Mouse (Mus musculus): ENCODE data around the gene Olfr301.

Olfr301 gene

GRCm38 (mm10) chr7:86403546-86403945, at the start of gene Olfr301:
Gene Olfr301 (plus strand): TSS chr7:86403846.
- no peak for DNase-seq

DNA sequence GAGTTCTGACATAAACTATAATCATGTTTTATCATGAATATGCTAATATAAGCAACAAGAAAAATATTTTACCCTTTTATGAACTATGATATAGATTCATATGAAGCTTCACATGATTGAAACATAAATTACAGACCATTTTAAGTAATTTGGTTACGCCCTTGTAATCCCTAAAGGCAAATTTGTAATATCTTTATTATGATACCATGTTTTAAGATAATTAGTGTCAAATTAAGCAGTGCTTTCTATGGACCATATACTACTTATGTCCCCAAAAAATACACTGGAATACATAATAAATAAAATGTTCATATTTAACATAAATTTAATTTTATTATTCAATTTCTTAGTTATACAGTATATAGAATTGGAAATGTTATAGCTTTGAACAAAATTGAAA, 36.8 kb upstream of the Olfr301 start, which contains the start of gene Olfr305:
Gene Olfr305, minus strand, starts transcription at position 101 of the 400 bp plus-strand sequence.
- no peak for DNase-seq

GRCm38 (mm10) chr7:86385769-86386168, 17.9 kb upstream of the Olfr301 start:
- DNase-seq: no peak

DNA sequence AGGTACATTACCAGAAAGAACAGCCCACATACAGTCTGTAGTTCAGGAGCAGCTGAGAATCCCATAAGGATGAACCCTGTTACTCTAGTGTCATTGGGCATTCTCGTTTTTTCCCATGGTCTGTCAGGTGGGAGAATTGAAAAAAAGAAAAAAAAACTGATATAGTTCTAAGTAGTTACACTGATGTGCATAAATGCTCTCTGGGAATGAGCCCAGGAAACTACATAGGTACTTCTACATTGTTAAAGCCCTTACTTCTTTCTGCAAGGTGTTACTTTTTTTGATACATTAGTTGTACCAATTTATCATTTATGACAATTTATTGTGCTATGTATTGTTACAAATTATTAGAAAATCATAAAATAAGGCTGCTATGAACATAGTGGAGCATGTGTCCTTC, 17.1 kb upstream of the Olfr301 start, which contains the start of gene Olfr304:
Gene Olfr304, minus strand, starts transcription at position 101 of the 400 bp plus-strand sequence.
- no peak for DNase-seq

DNA sequence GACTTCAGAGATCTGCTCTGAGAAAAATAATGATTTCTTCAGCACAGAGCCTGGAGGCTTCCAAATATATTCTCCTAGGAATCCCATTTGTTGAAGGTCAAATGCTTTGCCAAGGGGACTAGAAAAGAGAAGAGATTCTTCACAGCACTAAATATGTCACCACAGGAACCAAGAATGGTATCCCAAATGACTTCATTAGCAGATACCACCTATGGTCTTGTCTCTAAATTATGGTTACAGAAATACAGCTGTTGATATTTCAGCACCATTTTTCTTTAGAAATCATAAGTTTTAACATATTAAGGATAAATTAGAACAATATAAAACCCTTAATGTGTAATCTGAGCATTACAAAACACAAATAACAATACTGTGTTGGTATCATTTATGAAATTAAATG, 6.0 kb upstream of the Olfr301 start, which contains the start of gene Olfr303:
Gene Olfr303, minus strand, starts transcription at position 101 of the 400 bp plus-strand sequence.
- no peak for DNase-seq

GRCm38 (mm10) chr7:86459621-86460020, 56.0 kb downstream of the Olfr301 start, which contains the start of gene Olfr299:
Gene Olfr299 (plus strand): TSS chr7:86459921.
- no peak for DNase-seq

Data from retina, postnatal 1 day (tissue).